Mouse (Mus musculus): ENCODE measurements at regions not wholly inside any gene's neighbourhood (a gene's known extent, or its start where the extent isn't known, plus 50 kb on each side); places are given as distances from the start of the nearest gene placed in this dataset.

DNA sequence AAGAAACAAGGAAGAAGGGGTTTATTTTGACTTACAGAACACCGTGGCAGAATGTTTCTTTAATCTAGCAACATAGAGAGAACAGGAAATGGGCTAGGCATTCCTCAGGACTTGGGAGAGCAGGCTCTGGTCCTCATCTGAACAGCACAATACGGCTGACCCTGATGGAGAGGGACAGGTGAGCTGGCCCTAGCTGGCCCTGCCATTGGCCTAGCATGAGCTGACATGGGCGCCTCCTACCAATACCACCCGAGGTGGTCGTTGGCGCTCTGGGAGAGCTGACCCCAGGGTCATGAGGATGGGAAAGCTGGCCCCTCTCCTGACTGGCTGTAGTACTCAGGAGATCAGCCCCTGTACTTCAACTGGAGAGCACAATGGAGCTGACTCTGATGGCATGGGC lies 718.4 kb upstream of the Tbl1xr1 start:
- TF ChIP-seq CTCF (conservative IDR thresholded peaks at IDR 0.05; ENCODE audit: insufficient read depth, insufficient read length, low read depth, low read length) (no peak), POLR2A (IDR thresholded peaks at IDR 0.05; ENCODE audit: low read depth, low read length) (no peak)

Data from kidney, adult 2 months (tissue).